Mouse (Mus musculus): ENCODE measurements around the gene Immp2l. TPM values are rescaled to one million over a fixed set of nuclear protein-coding genes. Genes with fewer than 3 reads are reported as not detected.

Gene Immp2l
- polyA plus RNA-seq, 1 experiment from 2014 or later = 4.3 TPM

- Histone ChIP-seq H3K27ac (replicated peaks) (no peak overlapping the region), H3K4me2 (replicated peaks) (no peak overlapping the region), H3K9ac (replicated peaks) (no peak overlapping the region), H3K36me3 (no peaks in the 10 kb centered on the region), H3K9me3 (no peaks in the 10 kb centered on the region), H3K4me1 (no peaks in the 10 kb centered on the region; the same call in 1 of the 2 replicates), H3K27me3 (no peaks in the 10 kb centered on the region), H3K4me3 (no peak overlapping the region)
- 55% methylated on average over 6 of the region's 6 CpGs for WGBS
- ATAC-seq (replicated peaks) = no peak
These were observed 88.2 kb downstream of the Immp2l start for GRCm38 (mm10) chr12:41112137-41112536.

- ATAC-seq (replicated peaks) = no peak
- Histone ChIP-seq H3K27ac (replicated peaks) (no peak overlapping the region), H3K4me2 (replicated peaks) (no peak overlapping the region), H3K9ac (replicated peaks) (no peak overlapping the region), H3K4me3 (no peak overlapping the region), H3K9me3 (no peaks in the 10 kb centered on the region), H3K36me3 (no peaks in the 10 kb centered on the region), H3K27me3 (no peaks in the 10 kb centered on the region), H3K4me1 (0 out of 2 replicates have a peak, but pooled peaks cover 2% of the 10 kb centered on the region)
These were observed 94.5 kb downstream of the Immp2l start for GRCm38 (mm10) chr12:41118358-41118757.

GRCm38 (mm10) chr12:41119657-41120056 lies 95.8 kb downstream of the Immp2l start:
- Histone ChIP-seq H3K27me3 (no peaks in the 10 kb centered on the region), H3K9me3 (no peaks in the 10 kb centered on the region), H3K4me1 (0 out of 2 replicates have a peak, but pooled peaks cover 2% of the 10 kb centered on the region), H3K9ac (replicated peaks) (no peak overlapping the region), H3K27ac (replicated peaks) (no peak overlapping the region), H3K36me3 (no peaks in the 10 kb centered on the region), H3K4me3 (no peak overlapping the region), H3K4me2 (replicated peaks) (no peak overlapping the region)
- no peak for ATAC-seq (replicated peaks)
- 82% methylated on average over 6 of the region's 6 CpGs for WGBS

- no peaks in the 10 kb centered on the region for H3K36me3 ChIP-seq
- no peak overlapping the region for H3K9ac ChIP-seq (replicated peaks)
- no peak overlapping the region for H3K27ac ChIP-seq (replicated peaks)
- H3K4me3 ChIP-seq = no peak overlapping the region
- no peaks in the 10 kb centered on the region for H3K27me3 ChIP-seq
- 0 out of 2 replicates have a peak, but pooled peaks cover 2% of the 10 kb centered on the region for H3K4me1 ChIP-seq
- 84% methylated on average over 2 of the region's 2 CpGs for WGBS
- H3K4me2 ChIP-seq (replicated peaks) = no peak overlapping the region
- no peak for ATAC-seq (replicated peaks)
- no peaks in the 10 kb centered on the region for H3K9me3 ChIP-seq
These were observed 99.3 kb downstream of the Immp2l start for GRCm38 (mm10) chr12:41123207-41123606.

- Histone ChIP-seq H3K9me3 (no peaks in the 10 kb centered on the region), H3K27ac (replicated peaks) (no peak overlapping the region), H3K4me1 (no peaks in the 10 kb centered on the region), H3K36me3 (no peaks in the 10 kb centered on the region), H3K27me3 (no peaks in the 10 kb centered on the region), H3K4me3 (no peak overlapping the region), H3K9ac (replicated peaks) (no peak overlapping the region), H3K4me2 (replicated peaks) (no peak overlapping the region)
- ATAC-seq (replicated peaks) = no peak
- WGBS = 64% methylated on average over 3 of the region's 3 CpGs
These were observed 111.0 kb downstream of the Immp2l start for GRCm38 (mm10) chr12:41134885-41135284.

- Histone ChIP-seq H3K27me3 (no peaks in the 10 kb centered on the region), H3K4me2 (replicated peaks) (no peak overlapping the region), H3K27ac (replicated peaks) (no peak overlapping the region), H3K9ac (replicated peaks) (no peak overlapping the region), H3K4me1 (no peaks in the 10 kb centered on the region), H3K36me3 (no peaks in the 10 kb centered on the region), H3K4me3 (no peak overlapping the region), H3K9me3 (no peaks in the 10 kb centered on the region)
- 84% methylated on average over 4 of the region's 4 CpGs for WGBS
- no peak for ATAC-seq (replicated peaks)
These were observed 135.7 kb downstream of the Immp2l start for GRCm38 (mm10) chr12:41159543-41159942.

GRCm38 (mm10) chr12:41167802-41168201 lies 143.9 kb downstream of the Immp2l start:
- Histone ChIP-seq H3K9me3 (no peaks in the 10 kb centered on the region), H3K36me3 (no peaks in the 10 kb centered on the region), H3K4me3 (no peak overlapping the region), H3K27ac (replicated peaks) (no peak overlapping the region), H3K27me3 (no peaks in the 10 kb centered on the region), H3K4me2 (replicated peaks) (no peak overlapping the region), H3K4me1 (no peaks in the 10 kb centered on the region), H3K9ac (replicated peaks) (no peak overlapping the region)
- 72% methylated on average over 4 of the region's 4 CpGs for WGBS
- no peak for ATAC-seq (replicated peaks)

GRCm38 (mm10) chr12:41170051-41170450 lies 146.2 kb downstream of the Immp2l start:
- no peak for ATAC-seq (replicated peaks)
- no peaks in the 10 kb centered on the region for H3K27me3 ChIP-seq
- no peaks in the 10 kb centered on the region for H3K9me3 ChIP-seq
- H3K9ac ChIP-seq (replicated peaks) = no peak overlapping the region
- H3K27ac ChIP-seq (replicated peaks) = no peak overlapping the region
- H3K4me1 ChIP-seq = no peaks in the 10 kb centered on the region
- WGBS = 31% methylated on average over 1 of the region's 1 CpGs
- H3K4me2 ChIP-seq (replicated peaks) = no peak overlapping the region
- no peak overlapping the region for H3K4me3 ChIP-seq
- no peaks in the 10 kb centered on the region for H3K36me3 ChIP-seq

- ATAC-seq (replicated peaks) = no peak
- Histone ChIP-seq H3K9me3 (no peaks in the 10 kb centered on the region), H3K36me3 (no peaks in the 10 kb centered on the region)
These were observed 159.0 kb downstream of the Immp2l start for GRCm38 (mm10) chr12:41182856-41183255.

GRCm38 (mm10) chr12:41185060-41185459 lies 161.2 kb downstream of the Immp2l start:
- no peaks in the 10 kb centered on the region for H3K9me3 ChIP-seq
- ATAC-seq (replicated peaks) = no peak
- WGBS = 90% methylated on average over 4 of the region's 4 CpGs

More at GRCm38 (mm10) chr12:41182856-41183255, 159.0 kb downstream of the Immp2l start:
- Histone ChIP-seq H3K4me2 (replicated peaks) (no peak overlapping the region), H3K4me3 (no peak overlapping the region), H3K27ac (replicated peaks) (no peak overlapping the region), H3K4me1 (no peaks in the 10 kb centered on the region), H3K27me3 (no peaks in the 10 kb centered on the region), H3K9ac (replicated peaks) (no peak overlapping the region)

GRCm38 (mm10) chr12:41185509-41185908 lies 161.6 kb downstream of the Immp2l start:
- H3K4me1 ChIP-seq = no peaks in the 10 kb centered on the region
- WGBS = 91% methylated on average over 6 of the region's 6 CpGs
- no peaks in the 10 kb centered on the region for H3K36me3 ChIP-seq
- H3K9ac ChIP-seq (replicated peaks) = no peak overlapping the region
- H3K4me2 ChIP-seq (replicated peaks) = no peak overlapping the region
- H3K27me3 ChIP-seq = no peaks in the 10 kb centered on the region
- H3K27ac ChIP-seq (replicated peaks) = no peak overlapping the region
- ATAC-seq (replicated peaks) = no peak
- no peaks in the 10 kb centered on the region for H3K9me3 ChIP-seq
- no peak overlapping the region for H3K4me3 ChIP-seq

More at GRCm38 (mm10) chr12:41185060-41185459, 161.2 kb downstream of the Immp2l start:
- Histone ChIP-seq H3K4me2 (replicated peaks) (no peak overlapping the region), H3K27ac (replicated peaks) (no peak overlapping the region), H3K9ac (replicated peaks) (no peak overlapping the region), H3K4me1 (no peaks in the 10 kb centered on the region), H3K27me3 (no peaks in the 10 kb centered on the region), H3K36me3 (no peaks in the 10 kb centered on the region), H3K4me3 (no peak overlapping the region)

GRCm38 (mm10) chr12:41192829-41193228 lies 168.9 kb downstream of the Immp2l start:
- no peaks in the 10 kb centered on the region for H3K36me3 ChIP-seq
- H3K27ac ChIP-seq (replicated peaks) = no peak overlapping the region
- no peak overlapping the region for H3K4me2 ChIP-seq (replicated peaks)
- H3K9ac ChIP-seq (replicated peaks) = no peak overlapping the region
- no peaks in the 10 kb centered on the region for H3K9me3 ChIP-seq
- no peak overlapping the region for H3K4me3 ChIP-seq
- no peaks in the 10 kb centered on the region for H3K27me3 ChIP-seq
- no peaks in the 10 kb centered on the region for H3K4me1 ChIP-seq
- WGBS = 74% methylated on average over 3 of the region's 3 CpGs
- ATAC-seq (replicated peaks) = no peak

- no peak for ATAC-seq (replicated peaks)
These were observed 172.5 kb downstream of the Immp2l start for GRCm38 (mm10) chr12:41196374-41196773.

More at GRCm38 (mm10) chr12:41196374-41196773, 172.5 kb downstream of the Immp2l start:
- H3K9ac ChIP-seq (replicated peaks) = no peak overlapping the region
- no peak overlapping the region for H3K27ac ChIP-seq (replicated peaks)
- 92% methylated on average over 2 of the region's 2 CpGs for whole genome bisulfite sequencing
- no peaks in the 10 kb centered on the region for H3K27me3 ChIP-seq
- H3K9me3 ChIP-seq = no peaks in the 10 kb centered on the region
- no peaks in the 10 kb centered on the region for H3K4me1 ChIP-seq
- no peak overlapping the region for H3K4me2 ChIP-seq (replicated peaks)
- no peak overlapping the region for H3K4me3 ChIP-seq
- H3K36me3 ChIP-seq = no peaks in the 10 kb centered on the region

All from forebrain, embryonic 15.5 days (tissue).